Mouse (Mus musculus) E14TG2a.4 (cell line): ENCODE results near the gene Rbm8a.

Experiments used
- CTCF ChIP-seq: conservative IDR thresholded peaks from 2 replicates; pipeline ENCODE4 v1.5.1; 2014; ENCODE audit warnings: low read length
- NANOG ChIP-seq: IDR thresholded peaks from 2 replicates; pipeline ENCODE4 v1.6.1; 2014; ENCODE audit warnings: borderline replicate concordance, low read length, mixed read lengths
- POU5F1 ChIP-seq: IDR thresholded peaks from 2 replicates; pipeline ENCODE4 v1.6.1; 2014; ENCODE audit warnings: low read length, borderline replicate concordance

GRCm38 (mm10) chr3:96634928-96635879, 5.5 kb downstream of the Rbm8a start, which contains the start of the genes Pex11b and Gm42957:
- TF ChIP-seq CTCF, result no peak
- TF ChIP-seq NANOG, result no peak
- TF ChIP-seq POU5F1, result no peak
